Mouse (Mus musculus): ENCODE data around the gene Dpyd.
A peak's percentile ranks its signal among the peaks of the same experiment; 100 is the strongest.

The Dpyd gene

GRCm38 (mm10) chr3:118676052-118676777 lies 114.3 kb downstream of the Dpyd start:
- no peak for DNase-seq

DNA sequence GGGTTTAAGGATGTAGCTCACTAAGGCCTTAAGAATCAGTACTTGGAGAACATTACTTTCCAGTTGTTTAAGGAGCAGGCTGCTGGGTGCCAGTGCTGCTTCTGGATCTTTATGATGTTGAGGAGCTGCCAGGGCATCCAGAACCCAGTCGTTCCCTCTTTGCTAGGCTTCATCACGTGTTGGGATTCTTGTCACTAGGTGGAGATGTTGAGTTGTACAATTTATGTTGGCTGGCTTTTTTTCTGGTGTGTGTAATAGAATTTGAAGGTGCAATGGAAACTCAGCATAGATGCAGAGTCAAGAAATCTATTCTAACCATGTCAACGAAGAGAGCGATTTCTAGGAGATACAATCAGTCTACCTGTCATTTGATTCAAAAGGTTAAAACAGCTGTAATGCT lies 118.9 kb downstream of the Dpyd start:
- no peak for DNase-seq

- DNase-seq = no peak
These were observed 188.3 kb downstream of the Dpyd start for GRCm38 (mm10) chr3:118750269-118750668.

DNA sequence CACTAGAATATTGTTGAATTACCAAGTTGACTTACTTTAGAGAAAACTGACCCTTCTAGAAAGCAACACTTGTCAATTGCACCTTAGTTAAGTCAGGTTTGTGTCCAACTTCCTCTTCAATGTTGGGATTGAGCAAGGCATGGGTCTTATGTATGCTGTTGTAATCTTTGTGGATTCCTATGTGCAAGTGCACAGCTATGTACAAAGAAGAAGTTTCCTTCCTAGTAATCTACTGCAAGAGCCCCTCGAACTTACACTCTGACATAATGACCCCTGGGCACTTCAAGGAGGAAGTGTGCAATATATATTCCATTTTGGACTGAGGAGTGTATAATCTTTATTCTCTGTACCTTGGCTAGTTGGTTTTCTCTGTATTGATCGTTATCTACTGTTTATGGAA lies 191.7 kb downstream of the Dpyd start:
- DNase-seq = no peak

DNA sequence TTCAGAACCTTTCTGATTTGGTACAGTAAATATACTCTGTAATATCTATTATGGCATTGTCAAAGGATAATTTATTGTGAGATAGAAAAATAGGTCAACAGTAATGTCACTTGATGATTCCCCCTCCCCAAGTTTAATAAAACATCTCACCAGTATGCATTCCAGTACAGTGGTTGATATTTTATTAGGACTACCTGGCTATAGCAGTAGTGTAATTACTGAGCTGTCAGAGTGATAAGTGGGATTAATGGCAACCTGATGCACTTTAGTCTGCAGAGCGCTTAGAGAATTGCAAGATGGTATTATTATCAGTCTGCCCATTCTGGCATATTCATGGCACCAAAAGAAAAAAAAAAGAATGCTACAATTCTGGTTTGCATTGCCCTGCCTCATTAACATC lies 194.2 kb downstream of the Dpyd start:
- no peak for DNase-seq

GRCm38 (mm10) chr3:118812885-118813284 lies 251.0 kb downstream of the Dpyd start:
- no peak for DNase-seq

DNA sequence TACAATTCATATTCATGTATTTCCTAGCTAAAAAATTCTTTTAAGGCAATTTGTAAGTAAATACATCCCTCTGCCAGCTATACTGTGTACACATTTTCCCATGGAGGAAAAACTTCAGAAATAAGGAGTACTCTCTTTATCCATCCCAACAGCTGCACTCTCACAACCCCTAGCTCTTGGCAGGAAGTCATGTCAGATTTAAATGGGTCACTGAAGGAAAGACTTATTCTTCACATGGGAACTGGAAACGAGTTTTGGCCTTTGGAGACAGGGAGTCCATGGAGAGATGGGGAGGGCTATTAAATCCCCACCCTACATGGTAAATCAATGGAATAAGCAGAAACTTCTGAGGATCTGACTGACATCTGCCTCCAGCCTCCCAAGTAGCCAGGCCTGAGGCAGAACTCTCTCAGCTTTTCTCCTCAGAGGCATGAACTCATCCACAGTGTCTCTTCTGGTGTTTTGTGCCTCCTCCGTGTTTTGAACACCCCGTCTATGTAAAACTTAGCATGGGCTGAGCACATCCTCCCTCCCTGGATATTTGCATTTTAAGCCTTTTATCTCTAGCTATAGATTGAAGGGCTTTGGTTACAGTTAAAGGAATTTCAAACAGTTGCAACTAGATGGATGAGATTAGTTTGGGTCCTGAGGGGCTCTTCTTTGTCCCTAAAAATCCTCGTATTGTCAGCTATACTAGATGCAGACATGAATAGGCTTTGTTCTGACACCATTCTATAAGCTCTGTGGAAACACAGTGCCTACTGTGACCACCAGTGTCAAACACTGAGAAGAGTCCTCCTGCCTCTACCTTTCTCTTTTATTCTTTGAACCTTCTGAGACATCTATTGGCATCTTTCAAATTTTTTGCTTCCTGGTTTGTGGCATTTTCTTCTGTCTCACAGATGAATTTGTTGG lies 288.9 kb downstream of the Dpyd start:
- no peak for DNase-seq

DNA sequence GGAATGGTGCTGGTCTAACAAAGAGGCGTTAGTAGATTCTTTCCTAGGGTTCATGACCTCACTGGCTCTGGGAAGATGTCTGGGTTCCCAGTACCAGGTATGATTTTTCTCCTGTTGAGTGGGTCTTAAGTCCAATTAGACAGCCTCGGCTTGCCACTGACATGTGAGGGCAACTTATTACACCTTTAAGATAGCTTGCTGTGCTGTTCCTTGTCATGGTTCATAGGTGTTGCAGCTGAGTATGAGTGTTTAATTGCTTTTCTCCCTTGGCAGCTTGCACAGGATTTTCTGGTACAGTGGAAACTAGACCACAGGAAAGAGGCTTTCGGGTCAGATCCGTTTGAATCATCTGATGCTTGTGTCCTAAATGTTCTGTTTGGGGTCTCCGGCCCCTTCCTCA lies 290.8 kb downstream of the Dpyd start:
- no peak for DNase-seq

DNA sequence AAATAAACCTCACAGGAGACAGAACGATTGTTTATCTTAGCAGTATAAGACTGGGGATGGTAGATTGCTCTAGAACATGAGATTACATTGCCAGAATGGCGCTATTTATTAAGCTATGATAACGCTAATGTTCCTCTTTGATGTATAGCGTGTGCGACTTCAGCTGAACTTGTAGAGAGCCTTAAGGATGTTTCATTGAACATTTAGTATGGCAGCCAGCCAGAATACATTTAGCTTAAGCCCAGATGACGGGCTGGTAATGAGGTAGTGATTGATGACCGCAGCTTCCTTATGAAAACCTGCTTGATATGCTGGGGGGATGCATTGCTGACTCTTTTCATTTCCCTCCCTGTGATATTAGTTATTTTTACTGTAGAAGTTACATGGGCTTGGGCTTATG lies 293.5 kb downstream of the Dpyd start:
- no peak for DNase-seq

DNA sequence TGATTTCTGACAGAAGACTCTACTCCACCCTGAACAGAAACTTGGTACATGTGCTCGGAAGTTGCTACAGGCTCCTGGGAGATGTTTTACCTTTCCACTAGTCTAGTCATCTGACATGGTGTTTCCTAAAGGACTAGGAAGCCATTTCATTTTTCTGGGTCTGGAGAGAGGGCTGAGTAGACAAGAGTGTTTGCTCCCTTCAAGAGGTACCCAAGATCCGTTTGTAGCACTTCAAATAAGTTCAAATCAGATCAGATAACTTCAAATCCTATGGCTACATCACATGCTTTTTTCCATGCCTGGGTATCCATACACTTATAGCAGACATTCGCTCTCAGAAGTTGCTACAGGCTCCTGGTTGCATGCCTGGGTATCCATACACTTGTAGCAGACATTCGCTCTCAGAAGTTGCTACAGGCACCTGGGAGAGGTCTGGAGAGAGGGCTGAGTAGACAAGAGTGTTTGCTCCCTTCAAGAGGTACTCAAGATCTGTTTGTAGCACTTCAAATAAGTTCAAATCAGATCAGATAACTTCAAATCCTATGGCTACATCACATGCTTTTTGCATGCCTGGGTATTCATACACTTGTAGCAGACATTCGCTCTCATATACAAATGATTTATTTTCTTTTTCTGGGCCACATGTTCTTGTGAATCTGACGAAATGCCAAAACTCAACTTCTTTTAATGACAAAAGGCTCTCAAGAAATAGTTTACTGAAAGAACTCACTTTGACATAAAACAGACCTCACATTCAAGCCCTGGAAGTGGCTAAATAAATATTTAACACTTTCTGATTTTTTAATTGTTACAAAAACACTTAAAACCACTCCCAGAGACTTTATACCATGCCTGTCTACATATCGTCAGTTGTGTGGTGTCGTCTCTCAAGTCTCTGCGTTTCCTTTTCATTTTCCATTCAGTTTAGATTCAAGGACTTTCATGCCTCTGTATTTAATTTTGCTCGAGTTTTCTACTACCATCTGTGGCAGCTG lies 307.5 kb downstream of the Dpyd start:
- DNase-seq = no peak

DNA sequence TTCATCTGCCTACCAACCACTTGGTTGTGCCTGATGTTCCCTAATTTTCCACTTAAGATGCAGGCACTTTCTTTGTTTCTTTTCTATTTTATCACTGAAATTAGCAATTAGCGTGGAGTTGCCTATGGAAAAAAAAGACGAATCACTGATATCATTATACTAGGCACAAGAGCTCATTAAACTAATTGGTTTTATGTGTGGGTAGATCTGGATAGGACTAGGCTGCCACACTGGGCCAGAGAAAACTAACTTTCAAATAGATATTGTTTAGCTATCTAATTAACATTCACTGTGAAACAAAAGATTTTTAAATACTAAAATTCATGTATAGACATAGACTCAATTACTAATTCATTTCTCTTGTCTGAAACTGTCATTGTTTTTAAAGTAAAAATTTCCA lies 313.9 kb downstream of the Dpyd start:
- DNase-seq = no peak

- DNase-seq = no peak
These were observed 337.1 kb downstream of the Dpyd start for GRCm38 (mm10) chr3:118899036-118899435.

DNA sequence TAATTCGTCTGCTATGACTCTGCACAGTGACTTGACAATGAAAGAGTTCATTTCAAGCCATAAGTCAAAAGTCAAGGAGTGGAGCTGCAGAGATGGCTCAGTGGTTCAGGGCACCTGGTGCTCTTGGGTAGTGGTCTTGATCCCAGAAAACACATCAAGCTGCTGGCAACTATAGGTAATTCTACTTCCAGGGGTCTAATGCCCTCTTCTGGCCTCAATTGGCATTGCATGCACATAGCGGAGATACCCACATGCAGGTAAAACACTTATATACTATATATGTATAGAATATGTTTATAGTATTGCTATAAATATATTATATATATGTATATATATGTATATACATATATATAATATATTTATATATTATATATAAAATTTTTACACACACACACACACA lies 429.4 kb downstream of the Dpyd start:
- DNase-seq = no peak

- DNase-seq = no peak
These were observed 429.9 kb downstream of the Dpyd start for GRCm38 (mm10) chr3:118991793-118992192.

DNA sequence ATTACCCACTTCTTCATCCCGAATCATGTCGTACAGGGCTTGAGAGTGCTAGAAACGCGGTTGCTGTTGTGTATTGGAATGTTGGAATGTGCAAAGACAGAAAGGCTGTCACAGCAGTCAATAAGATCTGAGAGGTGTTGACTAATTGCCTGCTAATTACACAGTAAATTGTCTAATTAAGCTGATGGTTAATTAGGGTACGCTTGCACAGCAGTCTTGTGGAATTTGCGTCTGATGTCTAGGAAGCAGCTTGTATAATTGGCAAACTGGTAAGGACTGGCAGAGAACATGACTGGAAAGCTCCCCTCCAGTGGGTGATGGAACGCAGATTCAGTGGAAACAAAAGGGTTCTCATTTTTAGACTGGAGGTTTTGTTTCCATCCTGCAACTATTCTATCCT lies 459.3 kb downstream of the Dpyd start:
- no peak for DNase-seq

GRCm38 (mm10) chr3:119042611-119043010 lies 480.7 kb downstream of the Dpyd start:
- no peak for DNase-seq

- DNase-seq = no peak
These were observed 494.2 kb downstream of the Dpyd start for GRCm38 (mm10) chr3:119056144-119056543.

DNA sequence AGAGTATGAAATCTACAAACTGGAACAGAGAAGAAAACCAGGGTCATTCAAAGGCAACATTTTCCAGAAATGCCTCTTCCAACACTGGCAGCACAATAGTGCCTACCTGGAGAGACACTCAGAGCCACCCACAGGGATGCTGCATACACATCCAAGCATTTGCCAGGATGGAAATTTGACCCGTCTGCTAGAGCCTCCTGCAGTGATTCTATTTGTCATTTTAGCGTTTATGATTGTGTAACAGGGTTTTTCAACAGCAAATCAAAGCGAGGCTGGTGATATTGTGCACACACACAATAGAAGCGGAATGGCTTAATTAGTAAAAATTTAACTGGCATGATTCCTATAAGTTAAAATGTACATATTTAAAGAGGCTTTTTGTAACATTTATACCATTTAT lies 501.3 kb downstream of the Dpyd start:
- DNase-seq = peak; percentile 35

- DNase-seq = no peak
These were observed 501.7 kb downstream of the Dpyd start for GRCm38 (mm10) chr3:119063642-119064041.

GRCm38 (mm10) chr3:119064746-119065145 lies 502.8 kb downstream of the Dpyd start:
- no peak for DNase-seq

- no peak for DNase-seq
These were observed 505.3 kb downstream of the Dpyd start for GRCm38 (mm10) chr3:119067221-119067620.

GRCm38 (mm10) chr3:119086618-119087017 lies 524.7 kb downstream of the Dpyd start:
- no peak for DNase-seq
